Mouse (Mus musculus) heart, embryonic 11.5 days (tissue): ENCODE results near the gene Syt13. TPM values are rescaled to one million over a fixed set of nuclear protein-coding genes. Genes with fewer than 3 reads are reported as not detected.

Experiments
- ATAC-seq: fragments of 200-750 bp; cut with Nextera tagmentation; replicated peaks from 2 replicates; pipeline ENCODE4 v1.8.0; 2017; ENCODE audit warnings: moderate library complexity; ENCODE audit not compliant: insufficient number of reproducible peaks, low FRiP score, low TSS enrichment
- H3K27ac ChIP-seq: fragments of 300-500 bp; sonication (generic); 2 replicates; pipeline ENCODE4 v1.5.1; 2014; ENCODE audit warnings: mild to moderate bottlenecking, low read depth, low read length
- H3K27me3 ChIP-seq: fragments of 300-500 bp; sonication (generic); 2 replicates; pipeline ENCODE4 v1.6.1; 2014; ENCODE audit warnings: mild to moderate bottlenecking, low read length, mixed read lengths; ENCODE audit not compliant: control insufficient read depth, insufficient read depth
- H3K36me3 ChIP-seq: fragments of 300-500 bp; sonication (generic); 2 replicates; pipeline ENCODE4 v1.6.1; 2014; ENCODE audit warnings: mild to moderate bottlenecking, low read length, moderate library complexity, mixed read lengths; ENCODE audit not compliant: control insufficient read depth, insufficient read depth
- H3K4me1 ChIP-seq: fragments of 300-500 bp; sonication (generic); 2 replicates; pipeline ENCODE4 v1.6.1; 2014; ENCODE audit warnings: low read length; ENCODE audit not compliant: control insufficient read depth, insufficient read depth
- H3K4me2 ChIP-seq: fragments of 300-500 bp; sonication (generic); 2 replicates; pipeline ENCODE4 v1.6.1; 2014; ENCODE audit warnings: mild to moderate bottlenecking, moderate library complexity
- H3K4me3 ChIP-seq: fragments of 300-500 bp; sonication (generic); 2 replicates; pipeline ENCODE4 v1.5.1; 2014; ENCODE audit warnings: low read depth, low read length
- H3K9ac ChIP-seq: fragments of 300-500 bp; sonication (generic); 2 replicates; pipeline ENCODE4 v1.6.1; 2014; ENCODE audit warnings: mild to moderate bottlenecking, low read depth, low read length, moderate library complexity
- H3K9me3 ChIP-seq: fragments of 300-500 bp; sonication (generic); replicated peaks from 2 replicates; pipeline ENCODE4 v1.6.1; 2016; ENCODE audit warnings: low read length; ENCODE audit not compliant: control insufficient read depth
- WGBS: fragments of 180-500 bp; shearing (Covaris S2); extraction: QIAGEN DNeasy Blood & Tissue Kit; methylation state at CpG from one replicate; pipeline ENCODE4 v1.1.7; 2014; ENCODE audit not compliant: insufficient replicate concordance; 5-methylcytosine and 5-hydroxymethylcytosine counted together
- polyA plus RNA-seq: library from polyadenylated mRNA; unstranded; fragments of >200 nt; fragmentation: Nextera tagmentation; extraction: Ambion mirVana; gene quantifications from 2 replicates; pipeline ENCODE4 v1.2.1, GENCODE M21; 2014

Gene Syt13
- polyA plus RNA-seq, 1 experiment from 2014 or later: 0.52 TPM

GRCm38 (mm10) chr2:92945824-92946598, 31.1 kb downstream of the Syt13 start:
- no peaks in the 10 kb centered on the region for H3K36me3 ChIP-seq
- peaks cover 14% of the 10 kb centered on the region; the same call in 1 of the 2 replicates for H3K27me3 ChIP-seq
- WGBS: 78% methylated on average over 11 of the region's 11 CpGs
- peaks cover 16% of the 10 kb centered on the region for H3K4me1 ChIP-seq
- H3K9me3 ChIP-seq: no peaks in the 10 kb centered on the region
- H3K27ac ChIP-seq: no peak overlapping the region
- no peak overlapping the region for H3K4me2 ChIP-seq
- H3K4me3 ChIP-seq: no peak overlapping the region
- ATAC-seq: no peak
- H3K9ac ChIP-seq: no peak overlapping the region

GRCm38 (mm10) chr2:92947981-92948698, 33.2 kb downstream of the Syt13 start:
- Histone ChIP-seq H3K4me2 (no peak overlapping the region), H3K9me3 (no peaks in the 10 kb centered on the region), H3K27me3 (peaks cover 12% of the 10 kb centered on the region; the same call in 1 of the 2 replicates), H3K4me3 (no peak overlapping the region), H3K36me3 (no peaks in the 10 kb centered on the region), H3K9ac (no peak overlapping the region), H3K4me1 (peaks cover 16% of the 10 kb centered on the region), H3K27ac (no peak overlapping the region)
- 5% methylated on average over 12 of the region's 12 CpGs for WGBS
- ATAC-seq: no peak

DNA sequence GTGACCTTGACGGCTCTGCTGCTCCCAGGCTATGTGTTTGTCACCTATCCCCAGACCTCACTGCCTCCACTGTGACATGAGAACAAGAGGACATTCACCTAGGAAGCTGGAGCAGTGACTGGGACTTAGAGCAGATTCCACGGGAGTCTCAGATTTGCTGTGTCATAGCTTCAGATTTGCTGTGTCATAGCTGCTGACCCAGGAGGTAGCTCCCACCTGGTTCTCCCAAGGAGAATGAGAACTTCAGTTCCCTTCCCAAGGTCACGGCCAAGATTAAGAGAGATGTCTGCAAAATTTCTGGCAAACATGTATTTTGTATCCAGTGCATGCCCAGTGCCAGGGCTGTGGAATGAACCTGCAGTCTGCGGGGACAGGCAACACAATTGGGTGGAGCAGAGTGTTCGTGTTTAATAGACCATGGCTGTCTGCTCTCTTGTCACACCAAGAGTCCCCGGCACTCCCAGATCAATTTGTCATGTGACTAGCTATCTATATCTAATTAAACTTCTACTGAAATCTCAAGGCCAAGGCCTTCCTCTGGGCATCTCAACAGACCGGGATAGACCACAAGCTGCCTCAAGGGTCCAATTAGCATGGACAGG, 33.9 kb downstream of the Syt13 start:
- Histone ChIP-seq H3K4me1 (peaks cover 11% of the 10 kb centered on the region), H3K9me3 (no peaks in the 10 kb centered on the region), H3K9ac (no peak overlapping the region), H3K4me3 (no peak overlapping the region), H3K27ac (no peak overlapping the region), H3K4me2 (no peak overlapping the region), H3K27me3 (peaks cover 12% of the 10 kb centered on the region; the same call in 1 of the 2 replicates), H3K36me3 (no peaks in the 10 kb centered on the region)
- no peak for ATAC-seq
- 42% methylated on average over 7 of the region's 7 CpGs for WGBS

DNA sequence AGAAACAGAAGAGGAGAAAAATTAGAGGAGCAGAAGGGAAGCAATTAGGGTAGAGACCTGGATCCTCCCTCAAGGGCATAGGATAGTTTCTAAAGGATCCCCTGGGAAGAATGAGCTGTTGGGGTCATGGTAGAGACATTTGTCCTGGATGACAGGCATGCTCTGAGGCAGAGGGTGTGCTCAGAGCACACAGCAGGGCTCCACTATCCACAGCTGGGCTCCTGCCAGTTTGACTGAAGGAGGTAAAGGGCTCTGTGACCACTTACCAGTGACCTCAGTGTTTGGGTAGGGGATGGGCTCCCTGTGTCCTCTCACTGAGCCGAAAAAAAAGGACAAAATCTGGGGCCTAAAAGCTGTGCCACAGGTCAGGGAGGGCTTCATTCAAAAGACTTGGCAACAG, 34.6 kb downstream of the Syt13 start:
- H3K27ac ChIP-seq: no peak overlapping the region
- peaks cover 11% of the 10 kb centered on the region for H3K4me1 ChIP-seq
- peaks cover 12% of the 10 kb centered on the region; the same call in 1 of the 2 replicates for H3K27me3 ChIP-seq
- WGBS: 47% methylated on average over 1 of the region's 1 CpGs
- ATAC-seq: no peak
- H3K4me3 ChIP-seq: no peak overlapping the region
- no peak overlapping the region for H3K9ac ChIP-seq
- no peaks in the 10 kb centered on the region for H3K9me3 ChIP-seq
- no peaks in the 10 kb centered on the region for H3K36me3 ChIP-seq
- H3K4me2 ChIP-seq: no peak overlapping the region

GRCm38 (mm10) chr2:92953450-92953849, 38.6 kb downstream of the Syt13 start:
- no peaks in the 10 kb centered on the region for H3K27me3 ChIP-seq
- no peak overlapping the region for H3K4me3 ChIP-seq
- no peak overlapping the region for H3K27ac ChIP-seq
- no peaks in the 10 kb centered on the region; the same call in 1 of the 2 replicates for H3K9me3 ChIP-seq
- no peak overlapping the region for H3K4me2 ChIP-seq
- WGBS: 91% methylated on average over 17 of the region's 17 CpGs
- H3K9ac ChIP-seq: no peak overlapping the region
- no peak for ATAC-seq
- H3K4me1 ChIP-seq: peaks cover 2% of the 10 kb centered on the region; the same call in 1 of the 2 replicates
- no peaks in the 10 kb centered on the region for H3K36me3 ChIP-seq

DNA sequence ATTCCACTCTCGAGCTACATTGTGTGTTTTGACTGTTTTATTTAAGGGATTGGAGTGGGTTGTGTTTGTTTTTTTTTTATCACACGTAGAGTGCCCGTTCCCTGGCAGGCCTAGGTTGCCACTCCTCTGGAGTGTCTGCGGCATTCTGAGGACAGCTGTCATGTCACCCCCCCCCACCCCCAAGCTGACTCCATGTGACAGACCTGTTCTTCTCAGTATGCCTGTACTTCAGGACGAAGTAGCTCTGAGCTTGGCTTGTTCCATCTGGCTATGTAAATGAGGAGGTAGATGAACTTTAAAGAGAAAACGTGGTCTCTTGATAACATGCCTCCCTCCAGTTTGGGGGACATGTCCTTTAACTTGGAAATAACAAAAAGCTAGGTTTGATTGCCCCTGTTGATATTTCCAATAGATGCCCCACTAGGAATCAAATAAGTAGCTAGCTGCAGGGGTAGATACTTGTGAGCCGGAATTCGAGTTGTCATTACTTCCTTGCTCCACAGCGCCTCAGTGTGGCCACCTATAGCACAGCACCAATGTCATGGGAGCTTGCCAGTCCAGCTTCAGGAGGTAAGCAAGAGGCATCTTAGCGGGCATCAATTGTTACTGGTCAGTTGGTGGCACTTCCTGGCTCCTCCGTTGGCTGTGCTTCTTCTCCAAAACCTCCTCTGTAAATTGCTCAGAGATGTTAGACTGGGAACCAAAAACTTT, 39.7 kb downstream of the Syt13 start:
- no peak overlapping the region for H3K27ac ChIP-seq
- no peaks in the 10 kb centered on the region for H3K27me3 ChIP-seq
- H3K9ac ChIP-seq: no peak overlapping the region
- ATAC-seq: no peak
- H3K4me2 ChIP-seq: no peak overlapping the region
- no peaks in the 10 kb centered on the region for H3K36me3 ChIP-seq
- H3K4me3 ChIP-seq: no peak overlapping the region
- WGBS: 38% methylated on average over 11 of the region's 11 CpGs
- H3K9me3 ChIP-seq: no peaks in the 10 kb centered on the region; the same call in 1 of the 2 replicates
- no peaks in the 10 kb centered on the region for H3K4me1 ChIP-seq

- H3K36me3 ChIP-seq: no peaks in the 10 kb centered on the region
- H3K27ac ChIP-seq: no peak overlapping the region
- H3K9ac ChIP-seq: no peak overlapping the region
- H3K4me1 ChIP-seq: no peaks in the 10 kb centered on the region
- H3K4me3 ChIP-seq: no peak overlapping the region
- no peaks in the 10 kb centered on the region; the same call in 1 of the 2 replicates for H3K9me3 ChIP-seq
- H3K27me3 ChIP-seq: no peaks in the 10 kb centered on the region
- no peak for ATAC-seq
- no peak overlapping the region for H3K4me2 ChIP-seq
- 83% methylated on average over 2 of the region's 2 CpGs for WGBS
Observed at GRCm38 (mm10) chr2:92956943-92957342, 42.0 kb downstream of the Syt13 start.

DNA sequence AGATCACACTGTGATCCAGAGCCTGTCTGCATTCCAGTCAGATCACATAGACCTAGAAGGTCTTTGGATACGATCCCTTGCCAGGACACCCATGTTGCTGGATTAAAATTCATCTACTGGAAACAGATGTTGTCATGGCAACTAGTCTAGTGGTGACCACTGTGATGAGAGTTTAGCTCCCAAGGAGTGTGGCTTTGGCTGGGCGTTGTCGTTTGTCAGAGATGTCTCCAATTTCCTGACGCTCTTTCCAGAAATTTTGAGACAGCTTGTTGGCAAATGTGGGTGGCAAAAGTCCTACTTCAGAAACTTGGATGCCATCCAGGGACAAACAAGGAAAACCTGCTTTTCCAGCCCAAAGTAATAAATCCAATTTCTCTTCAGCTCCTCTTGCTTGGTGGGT, 43.7 kb downstream of the Syt13 start:
- Histone ChIP-seq H3K4me3 (no peak overlapping the region), H3K36me3 (no peaks in the 10 kb centered on the region), H3K4me2 (no peak overlapping the region), H3K9ac (no peak overlapping the region), H3K4me1 (no peaks in the 10 kb centered on the region), H3K27me3 (no peaks in the 10 kb centered on the region), H3K27ac (no peak overlapping the region), H3K9me3 (no peaks in the 10 kb centered on the region; the same call in 1 of the 2 replicates)
- WGBS: 88% methylated on average over 4 of the region's 4 CpGs
- ATAC-seq: no peak
